In the genomic region with DNA sequence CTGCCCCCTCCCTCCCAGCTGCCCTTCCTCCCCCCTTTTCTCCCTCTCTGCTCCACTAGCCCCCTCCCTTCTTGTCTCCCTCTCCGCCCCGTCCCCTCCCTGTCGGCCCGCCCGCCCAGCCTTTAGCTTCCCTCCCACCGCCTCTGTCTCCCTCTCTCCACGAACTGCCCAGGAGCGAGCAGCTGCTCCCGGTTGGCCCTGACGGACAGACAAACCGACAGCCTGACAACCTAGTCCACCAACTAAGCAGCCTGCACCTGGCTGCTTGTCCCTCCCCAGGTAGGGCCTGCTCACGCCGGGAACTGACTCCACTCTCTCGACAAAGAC, we compare ENCODE assay signal across 8 mouse cellular contexts. TPM values are rescaled to one million over a fixed set of nuclear protein-coding genes. Genes with fewer than 3 reads are reported as not detected.
DNase-seq lines count a peak whose midpoint lies in the region; ATAC-seq and TF ChIP-seq lines count a peak whose summit lies in the region.

TSS of gene Bgn (plus strand) at position 119 of the 327 bp plus-strand sequence.

- H3K9me3 ChIP-seq in lung, embryonic 14.5 days (ENCODE audit: low read depth, low read length), result no peaks in the 10 kb centered on the region
- H3K9me3 ChIP-seq in midbrain, embryonic 14.5 days (ENCODE audit: control insufficient read depth, low read length), result no peaks in the 10 kb centered on the region

- peak within 1 kb of the TSS; percentile 61 for H3K4me2 ChIP-seq in lung, embryonic 14.5 days
- H3K4me2 ChIP-seq in midbrain, embryonic 14.5 days (ENCODE audit: low read length), result peak within 1 kb of the TSS; percentile 19; the same call in 1 of the 2 replicates

- no peak for TF ChIP-seq CTCF in lung, embryonic 14.5 days (IDR thresholded peaks at IDR 0.05; ENCODE audit: low read depth)
- no peak for TF ChIP-seq CTCF in embryonic fibroblast, embryonic 13.5 days (IDR thresholded peaks at IDR 0.05; ENCODE audit: borderline replicate concordance, insufficient read depth, low read length)

- peak; percentile 58 for DNase-seq in lung, embryonic 14.5 days
- no peak for DNase-seq in lung, postnatal 25 days (ENCODE audit: low spot score)
- DNase-seq in heart, postnatal 10 days, result peak; percentile 43 to 48
- peak in 1 of 2 experiments; percentile 32 for DNase-seq in left cerebral cortex, postnatal 10 days (ENCODE audit: extremely low spot score in 1 of 2, low spot score in 2 of 2)
- no peak for DNase-seq in midbrain, embryonic 14.5 days

- WGBS in lung, embryonic 14.5 days, result 14% methylated on average over 7 of the region's 14 CpGs
- WGBS in midbrain, embryonic 14.5 days, result 29% methylated on average over 13 of the region's 14 CpGs

- H3K4me1 ChIP-seq in lung, embryonic 14.5 days (ENCODE audit: insufficient read depth), result no peaks in the 10 kb centered on the region; the same call in 1 of the 2 replicates
- peaks cover 14% of the 10 kb centered on the region for H3K4me1 ChIP-seq in embryonic fibroblast, embryonic 13.5 days (ENCODE audit: control insufficient read depth, insufficient read depth, low read length)
- H3K4me1 ChIP-seq in midbrain, embryonic 14.5 days (ENCODE audit: control insufficient read depth, insufficient read depth, low read length), result no peaks in the 10 kb centered on the region

- H3K27me3 ChIP-seq in lung, embryonic 14.5 days (ENCODE audit: insufficient read depth, low read length), result no peaks in the 10 kb centered on the region
- H3K27me3 ChIP-seq in midbrain, embryonic 14.5 days (ENCODE audit: control insufficient read depth, insufficient read depth, low read length), result no peaks in the 10 kb centered on the region

- ATAC-seq in lung, embryonic 14.5 days (ENCODE audit: insufficient read depth), result peak; percentile 77
- no peak for ATAC-seq in midbrain, embryonic 14.5 days (ENCODE audit: low FRiP score, low TSS enrichment)
- ATAC-seq in granulocyte monocyte progenitor cell, adult 5-6 weeks (replicated peaks; ENCODE audit: poor library complexity, severe bottlenecking), result no peak
- no peak for ATAC-seq in erythroblast, adult 5-6 weeks (replicated peaks; ENCODE audit: low FRiP score, poor library complexity, severe bottlenecking)

- no peaks in the 10 kb centered on the region for H3K36me3 ChIP-seq in lung, embryonic 14.5 days (ENCODE audit: insufficient read depth)
- H3K36me3 ChIP-seq in midbrain, embryonic 14.5 days (ENCODE audit: control insufficient read depth, insufficient read depth, low read length), result no peaks in the 10 kb centered on the region

- peak within 1 kb of the TSS; percentile 44 for H3K4me3 ChIP-seq in lung, embryonic 14.5 days (ENCODE audit: low read depth, low read length)
- peak within 1 kb of the TSS; percentile 69 for H3K4me3 ChIP-seq in embryonic fibroblast, embryonic 13.5 days (ENCODE audit: insufficient read depth, low read length)
- H3K4me3 ChIP-seq in midbrain, embryonic 14.5 days (replicated peaks; ENCODE audit: low read depth, low read length), result no peak within 1 kb of the TSS

- peak within 1 kb of the TSS; percentile 59 for H3K9ac ChIP-seq in lung, embryonic 14.5 days
- no peak within 1 kb of the TSS for H3K9ac ChIP-seq in midbrain, embryonic 14.5 days (replicated peaks; ENCODE audit: low read length)

- no peak for TF ChIP-seq POLR2A in embryonic fibroblast, embryonic 13.5 days (IDR thresholded peaks at IDR 0.05; ENCODE audit: low read depth, low read length)

- intact Hi-C loops in heart, postnatal 10 days (cut with DNase I), result no loop called here
- intact Hi-C loops in left cerebral cortex, postnatal 10 days (cut with DNase I), result loop anchor here (10.0 kb wide), 1 partner anchor 419 kb away; the partner anchor contains the start of gene Pnma3

- peak within 1 kb of the TSS; percentile 72 for H3K27ac ChIP-seq in lung, embryonic 14.5 days (ENCODE audit: low read depth)
- peak within 1 kb of the TSS; percentile 89 for H3K27ac ChIP-seq in embryonic fibroblast, embryonic 13.5 days (ENCODE audit: insufficient read depth, low read length)
- no peak within 1 kb of the TSS for H3K27ac ChIP-seq in midbrain, embryonic 14.5 days (replicated peaks; ENCODE audit: low read depth, low read length)

RNA-seq across cellular contexts. Expression of gene Bgn, which starts in this region (rescaled TPM):
- polyA plus RNA-seq in lung, embryonic 14.5 days (2014; fragmentation: Nextera tagmentation; extraction: Ambion mirVana), result 192 and 196 TPM in 2 replicates
- 6,335 and 6,763 TPM in 2 replicates for polyA plus RNA-seq in embryonic fibroblast, embryonic 13.5 days (2011; ENCODE audit: insufficient read length, low read depth, missing spikeins)
- total RNA-seq in heart, postnatal 10 days (2021), result 100 to 1,000 TPM; 276 to 309 TPM
- 10 to 100 TPM; 33.2 to 34.7 TPM for total RNA-seq in left cerebral cortex, postnatal 10 days (2021)
- polyA plus RNA-seq in midbrain, embryonic 14.5 days (2014; fragmentation: Nextera tagmentation; extraction: Ambion mirVana), result 9.2 and 30.6 TPM in 2 replicates
- total RNA-seq in granulocyte monocyte progenitor cell, adult 5-6 weeks (2014; fragmentation: Nextera tagmentation), result not detected in 2 replicates
- not detected in 2 replicates for total RNA-seq in granulocyte monocyte progenitor cell, adult 5-6 weeks (2017)
- total RNA-seq in erythroblast, adult 5-6 weeks (2015; ENCODE audit: low replicate concordance), result 0.63 and 3.5 TPM in 2 replicates
- 2.5 TPM in 1 of 2 replicates, not detected in the other for total RNA-seq in erythroblast, adult 5-6 weeks (2017; ENCODE audit: low replicate concordance)

Comparison
In these comparisons a context has a peak if more than half of its experiments do, and no peak if none do; other contexts are left out.
1. RNA of gene Bgn (total RNA-seq): 276 to 309 TPM in heart, postnatal 10 days; 33.2 to 34.7 TPM in left cerebral cortex, postnatal 10 days, 0.63 to 3.5 TPM in erythroblast, adult 5-6 weeks and not detected in granulocyte monocyte progenitor cell, adult 5-6 weeks; every median in the first group is over 4 times any median in the second.
2. RNA of gene Bgn (polyA plus RNA-seq): 6,335 to 6,763 TPM in embryonic fibroblast, embryonic 13.5 days; 192 to 196 TPM in lung, embryonic 14.5 days and 9.2 to 30.6 TPM in midbrain, embryonic 14.5 days; every median in the first group is over 10 times any median in the second.
3. DNase-seq: peak in lung, embryonic 14.5 days (single experiment) and heart, postnatal 10 days (2 of 2); none in lung, postnatal 25 days (single experiment) and midbrain, embryonic 14.5 days (single experiment).